19 mouse cellular contexts compared by ENCODE assay signal in the genomic region with DNA sequence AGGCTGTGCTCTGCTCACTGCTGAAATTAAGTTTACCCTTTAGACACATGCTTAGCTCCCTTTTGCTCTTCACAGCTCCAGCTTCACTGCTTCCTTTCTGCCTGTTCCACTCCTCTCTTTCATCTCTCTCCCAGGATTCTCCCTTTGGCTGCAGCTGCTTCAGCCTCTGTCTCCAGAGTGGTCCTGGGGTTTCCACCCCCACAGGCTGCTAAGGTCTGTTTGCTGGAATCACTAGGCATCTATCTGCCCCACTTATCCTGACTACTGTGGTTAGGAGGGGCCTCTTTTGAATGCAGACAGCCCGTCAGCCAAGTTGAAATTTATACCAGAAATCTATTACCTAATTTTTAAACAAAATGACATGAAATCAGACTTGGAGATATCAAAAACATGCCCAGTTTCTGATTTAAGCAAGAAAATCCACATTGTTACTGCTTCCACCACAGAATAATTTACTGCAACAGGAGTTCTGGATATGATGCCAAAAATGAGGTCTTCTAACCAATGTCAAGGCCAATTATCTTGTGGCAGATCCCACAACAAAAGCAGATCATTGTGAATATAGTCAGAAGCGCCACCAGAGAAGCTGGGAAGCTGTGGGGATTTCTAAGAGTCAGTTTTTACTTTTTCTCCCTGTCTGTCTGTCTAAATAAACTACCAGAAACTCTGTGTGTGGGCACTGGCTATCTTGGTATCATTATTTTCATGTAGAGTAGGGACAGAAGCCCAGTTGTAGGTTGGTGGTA.
"Had no signal": no experiment of that assay in that cellular context is flagged by ENCODE, and none has a peak within 500 bp of the region (broad histone marks: within the 10 kb centered on the region; RNA-seq: fewer than 3 reads in every experiment).

No protein-coding gene starts in this region.

- H3K4me1 ChIP-seq: liver, embryonic 12.5 days; liver, embryonic 15.5 days; lung, embryonic 15.5 days; megakaryocyte, embryonic 14.5 days; midbrain, embryonic 12.5 days had no signal

- H3K4me2 ChIP-seq: limb, embryonic 13.5 days; liver, embryonic 12.5 days; liver, embryonic 15.5 days; lung, embryonic 15.5 days; midbrain, embryonic 12.5 days had no signal

- H3K27me3 ChIP-seq: liver, embryonic 12.5 days; liver, embryonic 15.5 days; lung, embryonic 15.5 days; midbrain, embryonic 12.5 days had no signal

- ATAC-seq: liver, embryonic 12.5 days had no signal

- H3K9me3 ChIP-seq: limb, embryonic 10.5 days; limb, embryonic 13.5 days; liver, embryonic 12.5 days; liver, embryonic 15.5 days; lung, embryonic 15.5 days; megakaryocyte, embryonic 14.5 days; midbrain, embryonic 12.5 days had no signal

- H3K4me3 ChIP-seq: layer of hippocampus, adult 2 months; limb, embryonic 10.5 days; limb, embryonic 13.5 days; liver, embryonic 12.5 days; liver, embryonic 15.5 days; lung, embryonic 15.5 days; megakaryocyte, embryonic 14.5 days; midbrain, embryonic 12.5 days had no signal

- H3K9ac ChIP-seq: limb, embryonic 13.5 days; liver, embryonic 12.5 days; liver, embryonic 15.5 days; lung, embryonic 15.5 days; midbrain, embryonic 12.5 days had no signal

- H3K27ac ChIP-seq: layer of hippocampus, adult 2 months; limb, embryonic 10.5 days; limb, embryonic 13.5 days; liver, embryonic 12.5 days; liver, embryonic 15.5 days; lung, embryonic 15.5 days; midbrain, embryonic 12.5 days had no signal

- H3K36me3 ChIP-seq: limb, embryonic 10.5 days; lung, embryonic 15.5 days; midbrain, embryonic 12.5 days had no signal

- DNase-seq: kidney, adult 11 months; kidney, adult 8-10 months; kidney, postnatal 14 days; kidney, postnatal 4 days; layer of hippocampus, adult 9-11 months; liver; lung, adult 18-20 months; lung, postnatal 10 days; lung, postnatal 36 days; thymus, adult 18-20 months; thymus, postnatal 36 days had no signal
